Mouse (Mus musculus) urinary bladder, postnatal 14 days (tissue): ENCODE measurements at regions not wholly inside any gene's neighbourhood (a gene's known extent, or its start where the extent isn't known, plus 50 kb on each side); places are given as distances from the start of the nearest gene placed in this dataset.

Source experiments
- DNase-seq: peaks from one replicate; pipeline ENCODE4 v3.0.0; 2021; ENCODE audit warnings: low spot score

GRCm38 (mm10) chr2:73987441-73988105 is 76.4 kb upstream of the Atp5g3 start:
- no peak for DNase-seq

- no peak for DNase-seq
These were observed 74.8 kb upstream of the Atp5g3 start for GRCm38 (mm10) chr2:73985911-73986250.

GRCm38 (mm10) chr2:73985238-73985910 is 74.2 kb upstream of the Atp5g3 start:
- no peak for DNase-seq

- DNase-seq = no peak
These were observed 72.0 kb upstream of the Atp5g3 start for GRCm38 (mm10) chr2:73983166-73983565.

GRCm38 (mm10) chr2:73978072-73978471 is 66.9 kb upstream of the Atp5g3 start:
- DNase-seq = no peak

- no peak for DNase-seq
These were observed 62.6 kb upstream of the Atp5g3 start for GRCm38 (mm10) chr2:73973774-73974173.

GRCm38 (mm10) chr2:73967618-73968017 is 56.5 kb upstream of the Atp5g3 start:
- DNase-seq = no peak

- DNase-seq = peak; percentile 41
These were observed 54.5 kb upstream of the Atp5g3 start for GRCm38 (mm10) chr2:73965595-73965994.
